Mouse (Mus musculus) ES-E14 (cell line): ENCODE results near the gene Fam122a.

Experiments
- ZC3H11A ChIP-seq: IDR thresholded peaks from 2 replicates; pipeline ENCODE4 v1.6.1; 2012; ENCODE audit warnings: low read depth, mild to moderate bottlenecking, inconsistent platforms, low read length, borderline replicate concordance
- ZNF384 ChIP-seq: IDR thresholded peaks from 2 replicates; pipeline ENCODE4 v1.6.1; 2012; ENCODE audit warnings: low read depth, low read length, inconsistent platforms

- TF ChIP-seq ZNF384 (no peak), ZC3H11A (no peak)
Measured at GRCm38 (mm10) chr19:24452441-24452898, 24.7 kb downstream of the Fam122a start.
